Mouse (Mus musculus) liver, embryonic 14.5 days (tissue): ENCODE measurements around the gene Slc8a3.

Experiments
- CTCF ChIP-seq: IDR thresholded peaks from 2 replicates; pipeline ENCODE4 v1.5.1; 2016; ENCODE audit warnings: antibody characterized with exemption, low read depth, control low read depth
- EP300 ChIP-seq: IDR thresholded peaks from 2 replicates; pipeline ENCODE4 v1.6.1; 2016; ENCODE audit warnings: antibody characterized with exemption, low read depth

DNA sequence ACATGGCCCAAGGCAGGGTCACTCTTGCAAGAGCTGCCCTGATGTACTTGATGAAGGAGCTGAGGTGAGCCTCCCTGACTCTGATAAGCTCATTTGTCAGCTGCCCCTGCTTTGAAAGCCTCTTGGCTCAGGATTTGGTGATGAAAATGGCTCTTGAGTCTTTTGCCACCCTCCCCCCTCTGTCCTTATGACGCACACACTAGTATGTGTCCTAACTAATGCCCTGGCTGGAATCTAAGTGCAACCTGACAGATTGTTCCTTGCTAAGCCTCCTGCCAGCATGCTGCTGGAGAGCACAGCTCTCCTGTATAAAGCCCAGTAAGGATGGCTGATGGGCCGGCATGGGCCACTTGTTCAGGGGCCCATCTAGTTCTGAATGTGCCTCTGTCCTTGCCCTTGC lies 91.3 kb downstream of the Slc8a3 start:
- TF ChIP-seq CTCF (no peak), EP300 (no peak)
